Mouse (Mus musculus): ENCODE results near the gene Klhl22. TPM values are rescaled to one million over a fixed set of nuclear protein-coding genes. Genes with fewer than 3 reads are reported as not detected.

Gene Klhl22
- total and polyA plus RNA-seq, 3 experiments = not detected

DNA sequence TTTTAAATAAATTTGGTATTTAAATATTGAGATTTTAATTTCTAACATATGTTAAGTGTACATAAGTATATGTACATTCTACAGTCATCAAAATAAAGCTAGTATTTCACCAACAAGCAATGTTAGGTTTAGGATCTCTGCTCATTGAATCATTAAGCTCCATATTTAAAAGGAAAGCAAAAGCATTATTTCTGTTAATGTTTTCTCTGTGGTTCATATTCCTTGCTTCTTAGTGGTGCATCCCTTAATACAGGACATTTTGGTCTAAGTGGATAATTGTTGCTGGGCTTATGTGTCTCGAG, 36.1 kb upstream of the Klhl22 start:
- in situ Hi-C loops (cut with MboI; ENCODE audit: low pct_ligation_motif_present, low pct_unique_long_range_greater_than_20kb, low sequenced_read_pairs) (no loop called here), dilution Hi-C loops (cut with MboI; ENCODE audit: extremely low pct_ligation_motif_present, extremely low pct_unique_long_range_greater_than_20kb, low sequenced_read_pairs) (no loop called here)
- peaks cover 41% of the 10 kb centered on the region for H3K79me2 ChIP-seq (replicated peaks; ENCODE audit: control insufficient read depth, extremely low read depth, insufficient read depth, poor library complexity, severe bottlenecking)
- TF ChIP-seq POLR2A (IDR thresholded peaks at IDR 0.05; ENCODE audit: low read depth, low read length) = no peak
- peak; percentile 44; the same call in 1 of the 2 replicates for TF ChIP-seq MAX (IDR thresholded peaks at IDR 0.05; ENCODE audit: low read length)
- TF ChIP-seq MAZ (IDR thresholded peaks at IDR 0.05; ENCODE audit: low read depth, low read length) = no peak
- TF ChIP-seq RCOR1 (conservative IDR thresholded peaks at IDR 0.05; ENCODE audit: low read depth, low read length) = 0 out of 2 replicates have a peak, but pooled peaks have one; percentile 42
- no peak for TF ChIP-seq CHD2 (IDR thresholded peaks at IDR 0.05; ENCODE audit: low read length)
- TF ChIP-seq JUN (IDR thresholded peaks at IDR 0.05; ENCODE audit: insufficient read depth, low read depth, low read length) = no peak
- TF ChIP-seq EP300 (IDR thresholded peaks at IDR 0.05; ENCODE audit: low read length) = peak; percentile 52
- no peak; the same call in 1 of the 2 replicates for TF ChIP-seq NELFE (IDR thresholded peaks at IDR 0.05; ENCODE audit: low read depth, low read length)
- no peak for TF ChIP-seq ZKSCAN1 (IDR thresholded peaks at IDR 0.05; ENCODE audit: borderline replicate concordance, low read depth, low read length)
- TF ChIP-seq IRF4 (IDR thresholded peaks at IDR 0.05; ENCODE audit: low read depth, low read length) = 0 out of 2 replicates have a peak, but pooled peaks have one; percentile 10
- no peak for TF ChIP-seq SIN3A (IDR thresholded peaks at IDR 0.05; ENCODE audit: low read length)
- no peak for TF ChIP-seq MEF2A (IDR thresholded peaks at IDR 0.05; ENCODE audit: borderline replicate concordance, low read depth, low read length)
- no peak for TF ChIP-seq POLR2AphosphoS2 (IDR thresholded peaks at IDR 0.05; ENCODE audit: low read depth, low read length)
- 0 out of 2 replicates have a peak, but pooled peaks have one; percentile 21 for TF ChIP-seq ETS1 (conservative IDR thresholded peaks at IDR 0.05; ENCODE audit: low read depth, low read length)
- TF ChIP-seq PAX5 (IDR thresholded peaks at IDR 0.05; ENCODE audit: low read length) = no peak
- TF ChIP-seq KAT2A (IDR thresholded peaks at IDR 0.05; ENCODE audit: insufficient replicate concordance, low read length) = 0 out of 2 replicates have a peak, but pooled peaks have one; percentile 60
- peak; percentile 29; the same call in 1 of the 2 replicates for TF ChIP-seq ZNF384 (IDR thresholded peaks at IDR 0.05; ENCODE audit: low read depth, low read length)
- 0 out of 2 replicates have a peak, but pooled peaks have one; percentile 23 for TF ChIP-seq TCF12 (IDR thresholded peaks at IDR 0.05; ENCODE audit: low read depth, low read length)
- no peak for TF ChIP-seq RAD21 (IDR thresholded peaks at IDR 0.05; ENCODE audit: low read depth, low read length)
- 0 out of 2 replicates have a peak, but pooled peaks have one; percentile 45 for TF ChIP-seq E2F4 (IDR thresholded peaks at IDR 0.05; ENCODE audit: insufficient replicate concordance, low read depth, low read length)
- TF ChIP-seq MXI1 (IDR thresholded peaks at IDR 0.05; ENCODE audit: low read depth, low read length) = no peak
- TF ChIP-seq MYC (IDR thresholded peaks at IDR 0.05; ENCODE audit: low read depth, low read length) = peak; percentile 26; the same call in 1 of the 2 replicates
- peaks cover 10 to 31% of the 10 kb centered on the region in 2 experiments for H3K4me1 ChIP-seq (ENCODE audit: control insufficient read depth in 1 of 2, insufficient read depth in 2 of 2)
- no peak overlapping the region for H3K27ac ChIP-seq (ENCODE audit: insufficient read depth, low read depth)
- no peaks in the 10 kb centered on the region for H3K27me3 ChIP-seq (replicated peaks)
- H3K4me2 ChIP-seq (ENCODE audit: insufficient read depth, low read depth, poor library complexity, severe bottlenecking) = no peak overlapping the region; the same call in 1 of the 2 replicates
- no peak overlapping the region; the same call in 1 of the 2 replicates for H3K9ac ChIP-seq (ENCODE audit: insufficient read depth, low read depth)
- no peak for DNase-seq (ENCODE audit: extremely low read depth)
- H3K36me3 ChIP-seq (replicated peaks in 1 of 2; ENCODE audit: control insufficient read depth in 1 of 2, insufficient read depth in 1 of 2, low read length in 1 of 2) = peaks cover 0 to 14% of the 10 kb centered on the region in 2 experiments
- no peaks in the 10 kb centered on the region for H3K9me3 ChIP-seq (replicated peaks; ENCODE audit: low read length)
- H3K4me3 ChIP-seq (replicated peaks in 1 of 3; ENCODE audit: low read depth in 2 of 3, low read length in 2 of 3, poor library complexity in 1 of 3) = peak overlapping the region in 2 of 3 experiments; percentile 50 to 75

Measured in CH12.LX (cell line).